Mouse (Mus musculus): Measurements from ENCODE around the gene Fibcd1.

- TF ChIP-seq POLR2A (IDR thresholded peaks at IDR 0.05; ENCODE audit: borderline replicate concordance, extremely low read depth, low read depth, low read length) (no peak), CTCF (IDR thresholded peaks at IDR 0.05; ENCODE audit: insufficient read depth, low read length) (no peak)
Observed at GRCm38 (mm10) chr2:31828311-31828825, 17.4 kb downstream of the Fibcd1 start.

All from lung, adult 2 months (tissue).